Mouse (Mus musculus): ENCODE measurements around the gene Ltbp3.

Ltbp3 gene

GRCm38 (mm10) chr19:5724549-5724941, 16.2 kb upstream of the Ltbp3 start:
- peak; percentile 58 to 63 for DNase-seq

GRCm38 (mm10) chr19:5725029-5725707, 15.5 kb upstream of the Ltbp3 start:
- DNase-seq = peak in 1 of 2 experiments; percentile 25

GRCm38 (mm10) chr19:5725767-5726515, 14.8 kb upstream of the Ltbp3 start, which contains the start of gene Ehbp1l1:
Gene Ehbp1l1 (minus strand): TSS chr19:5726317.
- peak; percentile 69 to 82 for DNase-seq

- peak in 1 of 2 experiments; percentile 37 for DNase-seq
Measured at GRCm38 (mm10) chr19:5726961-5727578, 13.6 kb upstream of the Ltbp3 start.

GRCm38 (mm10) chr19:5727701-5728100, 13.0 kb upstream of the Ltbp3 start:
- DNase-seq = peak; percentile 77 to 92

GRCm38 (mm10) chr19:5728631-5729443, 11.9 kb upstream of the Ltbp3 start:
- DNase-seq = no peak

GRCm38 (mm10) chr19:5729444-5729815, 11.3 kb upstream of the Ltbp3 start, which contains the start of gene Fam89b:
Gene Fam89b (minus strand): TSS chr19:5729653.
- DNase-seq = peak; percentile 79 to 93

GRCm38 (mm10) chr19:5730314-5731186, 10.2 kb upstream of the Ltbp3 start:
- DNase-seq = peak in 1 of 2 experiments; percentile 22

- DNase-seq = peak; percentile 85 to 89
Measured at GRCm38 (mm10) chr19:5731264-5731978, 9.3 kb upstream of the Ltbp3 start.

GRCm38 (mm10) chr19:5734325-5734724, 6.4 kb upstream of the Ltbp3 start:
- DNase-seq = no peak

- DNase-seq = no peak
Measured at GRCm38 (mm10) chr19:5739446-5739845, 1.3 kb upstream of the Ltbp3 start.

GRCm38 (mm10) chr19:5741641-5742240, 1.0 kb downstream of the Ltbp3 start:
- peak in 1 of 2 experiments; percentile 25 for DNase-seq

- DNase-seq = no peak
Measured at GRCm38 (mm10) chr19:5742241-5742641, 1.5 kb downstream of the Ltbp3 start.

- DNase-seq = no peak
Measured at GRCm38 (mm10) chr19:5743576-5743975, 2.9 kb downstream of the Ltbp3 start.

GRCm38 (mm10) chr19:5745756-5746710, 5.3 kb downstream of the Ltbp3 start:
- DNase-seq = no peak

GRCm38 (mm10) chr19:5746907-5747363, 6.2 kb downstream of the Ltbp3 start:
- DNase-seq = no peak

- no peak for DNase-seq
Measured at GRCm38 (mm10) chr19:5749476-5749875, 8.8 kb downstream of the Ltbp3 start.

- DNase-seq = no peak
Measured at GRCm38 (mm10) chr19:5750951-5751350, 10.2 kb downstream of the Ltbp3 start.

GRCm38 (mm10) chr19:5751742-5752141, 11.0 kb downstream of the Ltbp3 start:
- DNase-seq = no peak
